Mouse (Mus musculus) spleen, adult 2 months (tissue): Measurements from ENCODE around the gene Gm16253.

Source experiments
- CTCF ChIP-seq: fragments of 200-500 bp; IDR thresholded peaks from 2 replicates; pipeline ENCODE4 v1.5.1; 2011; ENCODE audit warnings: mild to moderate bottlenecking, inconsistent platforms; ENCODE audit not compliant: insufficient read depth, insufficient read length, insufficient replicate concordance; ENCODE audit errors: extremely low read depth
- POLR2A ChIP-seq: fragments of 200-500 bp; IDR thresholded peaks from 2 replicates; pipeline ENCODE4 v1.6.1; 2011; ENCODE audit warnings: low read depth, low read length, inconsistent platforms

GRCm38 (mm10) chr3:96571336-96571735 lies 5.4 kb upstream of the Gm16253 start:
- TF ChIP-seq CTCF (no peak), POLR2A (no peak)
